ENCODE assay signal across 15 mouse cellular contexts in the genomic region with DNA sequence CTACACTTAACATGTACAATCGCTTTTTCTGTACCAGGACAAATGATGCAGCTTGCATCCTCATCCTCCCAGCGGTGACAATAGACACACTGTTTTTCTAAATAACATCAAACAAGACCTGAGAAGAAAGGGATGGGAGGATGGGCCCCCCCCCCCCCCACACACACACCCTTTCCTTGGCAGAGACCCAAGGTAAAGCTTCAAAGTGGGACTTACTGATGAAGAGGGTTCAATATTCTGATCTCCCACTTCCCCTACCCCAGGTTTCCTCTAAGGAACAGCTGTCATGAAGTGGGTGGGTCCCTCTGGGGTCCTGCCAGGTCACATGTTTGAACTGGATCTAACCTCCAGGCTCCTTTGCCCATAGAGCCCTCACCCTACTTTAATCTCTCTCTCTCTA. TPM values are rescaled to one million over a fixed set of nuclear protein-coding genes. Genes with fewer than 3 reads are reported as not detected.
"Had no signal": no experiment of that assay in that cellular context is flagged by ENCODE, and none has a peak within 500 bp of the region (broad histone marks: within the 10 kb centered on the region; RNA-seq: fewer than 3 reads in every experiment).

No protein-coding gene starts in this region.

- DNase-seq: kidney, adult 2 months; kidney, postnatal 14 days; lung, embryonic 14.5 days; lung, postnatal 10 days; lung, postnatal 4 days; thymus, postnatal 4 days had no signal

- H3K9me3 ChIP-seq: kidney, embryonic 15.5 days; limb, embryonic 15.5 days; liver, embryonic 12.5 days; midbrain, embryonic 15.5 days; neural tube, embryonic 12.5 days had no signal

- H3K4me2 ChIP-seq: limb, embryonic 15.5 days; midbrain, embryonic 11.5 days; midbrain, embryonic 15.5 days; neural tube, embryonic 12.5 days had no signal

- H3K36me3 ChIP-seq: kidney, embryonic 15.5 days; limb, embryonic 15.5 days; liver, embryonic 12.5 days; midbrain, embryonic 15.5 days; neural tube, embryonic 12.5 days had no signal

- H3K9ac ChIP-seq: kidney, embryonic 15.5 days; limb, embryonic 15.5 days; liver, embryonic 12.5 days; lung, embryonic 14.5 days; midbrain, embryonic 15.5 days; neural tube, embryonic 12.5 days had no signal

- ATAC-seq: liver, embryonic 12.5 days; midbrain, embryonic 15.5 days had no signal

- H3K27ac ChIP-seq: kidney, embryonic 15.5 days; limb, embryonic 15.5 days; liver, embryonic 12.5 days; midbrain, embryonic 15.5 days; neural tube, embryonic 12.5 days; stomach, postnatal 0 days had no signal

- H3K4me3 ChIP-seq: limb, embryonic 15.5 days; liver, embryonic 12.5 days; midbrain, embryonic 15.5 days; neural tube, embryonic 12.5 days had no signal

RNA-seq across cellular contexts. Expression of a gene that starts 55.1 kb away (rescaled TPM):
- total RNA-seq: megakaryocyte, adult 5-6 weeks had no signal
- polyA plus RNA-seq: liver, embryonic 16.5 days had no signal
